Mouse (Mus musculus) MEL (cell line): ENCODE results near the gene Gm49342.
"Not testable (repeated sequence)": the region's sequence is repeated elsewhere in the genome, so short reads cannot be mapped to it uniquely, and the experiment has no call there.

ENCODE experiments used
- CTCF ChIP-seq, 3 experiments: IDR thresholded peaks in 2 of 3; conservative IDR thresholded peaks in 1 of 3; 2 replicates each; pipeline ENCODE4 v1.5.1; 2011 to 2012; ENCODE audit warnings: low read length in 3 of 3, low read depth in 2 of 3, mild to moderate bottlenecking in 2 of 3, improper control_type of control experiment in 1 of 3, inconsistent platforms in 1 of 3, mixed read lengths in 1 of 3, moderate library complexity in 1 of 3; ENCODE audit not compliant: control insufficient read depth in 1 of 3, insufficient read depth in 1 of 3, poor library complexity in 1 of 3, severe bottlenecking in 1 of 3
- MAZ ChIP-seq: IDR thresholded peaks from 2 replicates; pipeline ENCODE4 v1.6.1; 2012; ENCODE audit warnings: low read depth, mild to moderate bottlenecking, inconsistent platforms, low read length, improper control_type of control experiment
- TCF12 ChIP-seq: IDR thresholded peaks from 2 replicates; pipeline ENCODE4 v1.6.1; 2014; ENCODE audit warnings: low read depth, mild to moderate bottlenecking, inconsistent platforms, low read length, improper control_type of control experiment, moderate library complexity

DNA sequence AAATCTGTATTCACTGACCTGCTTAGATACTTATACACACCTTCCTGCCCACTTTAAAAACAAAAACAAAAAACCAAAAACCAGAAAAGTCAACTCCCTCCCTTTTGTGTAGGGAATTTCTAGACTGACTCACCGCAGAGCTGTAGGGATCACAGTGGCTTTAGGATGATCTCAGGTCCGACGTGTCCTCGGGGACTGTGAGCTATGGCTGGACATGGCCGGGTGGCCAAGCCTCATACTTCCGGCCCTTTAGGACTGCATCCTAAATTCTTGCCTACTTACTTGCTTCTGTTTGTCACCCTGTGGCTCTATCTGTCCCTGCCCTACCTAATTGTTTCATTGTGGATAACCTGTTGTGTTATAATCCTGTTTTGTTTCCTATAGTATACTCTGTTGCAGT is 12.4 kb downstream of the Gm49342 start:
- TF ChIP-seq CTCF (IDR thresholded peaks at IDR 0.05 in 2 of 3, conservative IDR thresholded peaks at IDR 0.05 in 1 of 3; ENCODE audit: control insufficient read depth in 1 of 3, insufficient read depth in 1 of 3, low read depth in 2 of 3, low read length in 3 of 3, poor library complexity in 1 of 3, severe bottlenecking in 1 of 3); MAZ; TCF12: not testable (repeated sequence)
